Mouse (Mus musculus) olfactory bulb, adult 2 months (tissue): ENCODE results near the gene Rtca.

Experiments used
- CTCF ChIP-seq: fragments of 200-500 bp; IDR thresholded peaks from 2 replicates; pipeline ENCODE4 v1.5.1; 2012; ENCODE audit warnings: low read depth, mild to moderate bottlenecking, low read length, moderate library complexity; ENCODE audit not compliant: insufficient read depth
- POLR2A ChIP-seq: fragments of 200-500 bp; IDR thresholded peaks from 2 replicates; pipeline ENCODE4 v1.6.1; 2012; ENCODE audit warnings: mild to moderate bottlenecking, low read depth, low read length, moderate library complexity; ENCODE audit not compliant: insufficient read depth

DNA sequence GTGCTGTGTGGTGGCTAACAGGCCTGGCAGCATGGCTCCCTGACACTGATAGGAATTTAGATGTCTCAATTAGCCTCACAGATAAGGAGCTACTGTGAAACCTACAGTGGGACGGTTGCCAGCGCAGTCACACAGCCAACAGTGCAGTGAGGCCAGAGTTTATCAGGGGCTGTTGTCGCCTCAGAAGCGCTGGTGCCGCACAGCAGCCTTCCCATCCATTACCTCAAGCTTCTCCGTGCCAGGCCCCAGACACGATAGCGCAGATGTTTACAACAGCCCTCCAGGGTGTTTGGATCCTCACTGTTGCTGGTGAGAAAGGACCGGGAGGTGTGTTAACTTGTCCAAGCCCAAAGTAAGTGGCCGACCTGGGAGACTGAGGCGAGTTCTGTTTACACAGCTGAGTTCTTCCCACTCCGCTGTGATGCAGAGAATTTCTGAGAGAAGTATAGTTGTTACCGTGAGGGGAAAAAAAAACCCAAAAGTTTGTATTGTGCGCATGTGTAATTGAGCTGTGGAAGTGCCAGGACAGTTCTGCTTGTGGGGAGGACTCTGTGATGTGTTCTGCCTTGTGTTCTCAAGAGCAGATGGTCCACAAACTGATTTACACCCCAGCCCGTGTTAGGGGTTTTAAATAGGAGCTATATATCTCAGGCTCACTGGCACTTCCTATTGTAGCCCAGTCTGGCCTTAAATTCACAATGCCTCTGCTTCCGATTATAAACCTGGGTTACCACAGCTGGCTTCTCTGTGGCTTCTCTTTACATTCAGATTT, 28.6 kb upstream of the Rtca start:
- no peak for TF ChIP-seq CTCF
- TF ChIP-seq POLR2A, result no peak
